Mouse (Mus musculus): ENCODE data around the gene Emid1.
A peak's percentile ranks its signal among the peaks of the same experiment; 100 is the strongest.

Emid1 gene

DNA sequence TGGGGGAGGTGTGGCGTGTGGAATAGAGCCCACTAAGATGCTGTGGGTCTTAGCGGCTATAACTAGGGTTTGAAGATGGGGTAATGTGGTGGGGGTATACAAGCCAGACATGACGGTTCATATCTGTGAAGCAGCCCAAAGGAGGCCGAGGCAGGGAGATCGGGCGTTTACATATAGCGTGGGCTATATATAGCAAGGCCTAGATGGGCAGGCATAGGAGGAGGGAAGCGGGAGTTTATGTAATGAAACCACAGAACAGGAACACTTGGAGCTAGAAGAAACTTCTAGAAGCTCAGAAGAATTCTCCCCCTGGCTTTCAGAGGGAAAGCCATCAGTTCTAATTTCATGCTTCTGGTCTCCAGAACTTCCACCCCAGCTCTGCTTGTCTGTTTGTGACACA, 11.4 kb upstream of the Emid1 start:
- no peak for DNase-seq (ENCODE audit: extremely low spot score, low read depth, low spot score)

DNA sequence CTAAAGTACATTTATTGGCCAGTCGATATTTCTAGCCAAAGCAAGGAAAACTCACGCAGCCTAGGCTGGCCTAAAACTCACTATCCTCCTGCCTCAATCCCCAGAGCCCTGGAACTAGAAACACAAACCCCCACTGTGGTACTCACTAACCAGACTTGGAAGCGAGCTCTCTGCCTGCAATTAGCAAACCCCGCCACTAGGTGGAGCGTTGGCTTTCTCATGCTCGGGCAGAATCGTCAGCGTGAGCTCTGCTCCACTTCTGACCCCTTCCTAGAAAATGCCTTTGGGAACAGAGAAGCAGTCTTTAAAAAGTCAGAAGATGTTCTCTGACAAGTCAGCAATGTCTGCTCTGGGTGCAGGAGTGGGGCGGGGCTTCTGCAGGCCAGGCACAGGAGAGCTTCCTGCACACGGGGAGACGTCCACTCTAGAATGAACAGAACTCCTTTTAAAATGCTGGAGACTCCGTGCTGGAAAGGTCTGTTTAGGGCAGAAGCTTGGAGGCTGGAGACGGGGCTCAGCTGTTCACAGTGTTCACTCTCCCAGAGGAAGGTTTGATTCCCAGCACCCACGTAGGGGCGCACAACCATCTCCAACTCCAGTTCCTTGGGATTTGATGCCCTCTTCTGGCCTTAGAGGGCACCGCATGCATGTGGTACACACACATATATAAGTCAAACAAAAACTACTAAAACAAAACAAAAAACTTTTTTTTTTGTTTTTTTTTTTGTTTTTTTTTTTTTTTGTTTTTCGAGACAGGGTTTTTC, 8.8 kb upstream of the Emid1 start:
- DNase-seq (ENCODE audit: extremely low spot score, low read depth, low spot score) = no peak

DNA sequence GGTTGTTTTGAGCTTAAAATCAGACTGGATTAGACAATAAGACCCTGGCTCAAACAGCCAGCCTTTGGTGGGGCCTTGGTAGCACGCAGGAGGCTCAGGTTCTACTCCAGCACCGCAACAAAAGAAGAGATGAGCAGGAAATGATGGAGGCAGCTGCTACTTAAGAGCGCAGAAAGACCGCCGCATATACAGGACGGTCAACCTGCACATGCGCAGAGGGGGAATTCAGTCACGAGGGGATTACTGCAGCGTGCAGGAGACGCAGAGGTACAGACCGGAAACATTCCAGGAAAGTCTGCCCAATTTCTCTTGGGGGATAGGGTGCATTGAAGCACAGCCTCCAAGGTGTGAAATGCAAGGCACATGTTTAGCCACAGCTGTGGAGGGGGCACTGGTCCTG, 6.0 kb upstream of the Emid1 start:
- no peak for DNase-seq (ENCODE audit: extremely low spot score, low read depth, low spot score)

DNA sequence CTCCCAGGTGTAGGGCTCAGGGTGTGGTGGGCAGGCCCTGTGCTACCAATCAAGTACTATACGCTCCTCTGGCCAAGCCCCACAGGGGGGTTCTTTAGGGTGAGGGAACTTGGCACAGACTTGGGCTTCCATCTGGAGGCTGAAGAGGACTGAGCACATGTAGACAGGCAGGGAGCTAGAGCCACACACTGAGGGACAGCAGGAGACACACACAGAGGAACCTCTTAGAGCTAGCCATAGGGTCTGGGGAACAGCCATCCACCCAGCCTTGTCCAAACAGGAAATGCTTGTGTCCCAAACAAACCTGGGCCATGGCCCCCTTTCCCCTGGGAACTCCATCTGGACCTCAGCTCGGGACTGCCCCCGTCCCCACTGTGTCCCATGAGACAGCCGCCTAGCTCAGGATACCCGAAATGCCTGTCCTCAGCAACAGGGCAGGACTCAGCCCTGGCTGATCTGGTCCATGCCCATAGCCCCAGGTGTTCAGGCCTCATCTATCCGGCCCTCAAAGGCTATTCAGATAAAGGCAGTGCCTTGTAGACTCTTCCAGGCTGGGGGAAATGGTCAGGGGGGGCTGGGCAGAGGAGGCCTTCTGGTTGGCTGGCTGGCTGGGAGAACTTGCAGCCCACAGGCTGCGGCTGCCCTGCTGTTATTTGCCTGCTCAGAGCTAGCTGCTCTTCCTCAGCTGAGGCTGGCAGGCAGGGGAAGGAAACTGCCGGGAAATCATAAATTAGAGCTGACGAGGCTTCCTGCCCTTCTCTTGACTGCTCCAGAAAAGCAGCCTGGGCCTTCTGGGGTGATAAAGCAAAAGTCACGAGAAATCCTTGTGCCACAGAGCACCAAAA, 3.1 kb upstream of the Emid1 start:
- no peak for DNase-seq (ENCODE audit: extremely low spot score, low read depth, low spot score)

DNA sequence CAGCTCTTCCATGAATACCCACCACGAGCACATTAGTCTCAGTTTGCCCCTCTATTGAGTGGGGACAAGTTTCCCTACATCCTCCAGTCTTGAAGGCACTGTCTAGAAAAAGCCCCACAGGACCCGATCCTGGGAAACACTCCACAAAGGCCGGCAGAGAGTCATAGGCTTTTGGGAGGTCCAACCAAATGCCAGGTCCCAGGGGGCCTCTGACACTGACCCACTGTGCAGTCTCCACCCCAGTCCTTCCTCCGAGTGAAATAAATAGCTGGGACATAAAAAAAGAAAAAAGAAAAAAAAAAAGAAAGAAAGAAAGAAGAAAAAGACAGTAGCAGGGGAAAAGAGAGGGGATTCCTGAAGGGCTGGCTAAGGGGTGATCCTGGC, 818 bp downstream of the Emid1 start:
- DNase-seq (ENCODE audit: extremely low spot score, low read depth, low spot score) = no peak

DNA sequence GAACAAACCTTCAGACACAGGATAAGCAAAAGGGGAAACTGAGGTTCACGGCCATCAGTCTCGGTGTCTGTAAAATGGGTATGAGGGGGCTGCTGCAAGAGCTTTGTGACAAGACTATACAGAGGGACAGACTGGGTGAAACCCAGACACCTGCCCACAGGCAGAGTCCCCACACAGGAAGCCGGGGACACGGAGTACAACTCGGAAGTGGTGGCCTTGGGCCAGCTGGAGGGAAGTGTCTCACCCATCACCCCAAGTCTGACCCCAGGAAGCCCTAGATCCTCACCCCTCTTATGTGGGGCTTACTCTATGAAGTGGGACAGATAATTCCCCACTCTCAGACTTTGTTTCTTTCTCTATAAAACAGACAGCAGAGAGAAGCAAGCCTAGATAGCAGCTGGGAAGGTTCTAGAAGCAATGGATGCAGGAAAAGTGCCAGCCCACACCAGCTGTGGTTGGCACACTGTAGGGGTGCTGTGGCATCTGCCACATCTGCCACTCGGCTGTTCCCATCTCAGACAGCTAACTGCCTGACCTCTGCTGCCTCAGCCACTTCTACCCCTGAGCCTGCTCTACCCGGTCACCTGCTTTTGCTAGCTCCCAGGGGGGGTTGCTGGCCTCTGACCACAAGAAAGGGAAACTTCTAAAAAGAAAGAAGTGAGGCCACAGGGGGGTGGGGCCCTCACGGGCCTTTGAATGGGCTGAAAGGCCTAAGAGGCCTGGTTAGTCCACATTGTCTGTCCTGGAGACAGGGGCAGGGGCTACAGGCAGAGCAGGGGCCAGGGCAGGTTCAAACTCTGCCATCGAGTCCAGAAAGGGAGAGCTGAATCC, 1.4 kb downstream of the Emid1 start:
- DNase-seq (ENCODE audit: extremely low spot score, low read depth, low spot score) = no peak

DNA sequence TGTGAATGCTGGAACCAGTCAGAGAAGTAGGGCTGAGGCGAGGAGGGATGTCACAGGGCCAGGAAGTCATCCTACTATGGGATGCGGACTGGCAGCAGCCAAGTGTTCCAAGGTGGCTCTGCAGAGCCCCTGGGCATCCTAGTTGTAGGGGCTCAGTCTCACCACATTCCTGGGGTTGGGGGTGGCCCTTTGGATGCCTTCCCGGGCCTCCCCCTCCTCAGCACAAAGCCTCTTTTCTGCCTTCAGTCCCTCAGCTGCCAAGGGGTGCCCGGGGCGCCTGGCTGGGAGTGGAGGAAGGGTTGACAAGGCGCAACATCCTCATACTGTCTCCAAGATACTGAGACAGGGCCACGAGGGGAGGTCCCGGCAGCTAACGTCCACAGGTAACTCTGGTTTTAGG, 2.1 kb downstream of the Emid1 start:
- no peak for DNase-seq (ENCODE audit: extremely low spot score, low read depth, low spot score)

DNA sequence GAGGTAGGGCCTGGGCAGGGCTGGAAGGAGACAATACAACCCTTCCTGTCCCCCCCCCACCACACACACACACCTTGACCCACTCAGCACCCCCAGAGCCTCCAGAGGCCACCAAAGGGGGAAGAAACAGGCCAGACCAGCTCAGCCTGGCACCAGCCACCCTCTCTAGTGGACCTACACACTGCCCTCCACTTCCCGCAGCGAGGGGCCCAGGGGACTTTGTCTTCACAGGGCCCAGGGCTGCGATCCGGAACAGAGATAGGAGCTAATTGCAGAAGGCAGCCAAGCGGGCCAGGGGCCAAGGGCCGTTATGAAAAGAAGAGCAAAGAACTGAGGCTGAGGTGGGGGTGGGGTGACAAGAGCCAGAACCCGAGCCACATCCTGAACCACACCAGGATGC, 2.8 kb downstream of the Emid1 start:
- no peak for DNase-seq (ENCODE audit: extremely low spot score, low read depth, low spot score)

DNA sequence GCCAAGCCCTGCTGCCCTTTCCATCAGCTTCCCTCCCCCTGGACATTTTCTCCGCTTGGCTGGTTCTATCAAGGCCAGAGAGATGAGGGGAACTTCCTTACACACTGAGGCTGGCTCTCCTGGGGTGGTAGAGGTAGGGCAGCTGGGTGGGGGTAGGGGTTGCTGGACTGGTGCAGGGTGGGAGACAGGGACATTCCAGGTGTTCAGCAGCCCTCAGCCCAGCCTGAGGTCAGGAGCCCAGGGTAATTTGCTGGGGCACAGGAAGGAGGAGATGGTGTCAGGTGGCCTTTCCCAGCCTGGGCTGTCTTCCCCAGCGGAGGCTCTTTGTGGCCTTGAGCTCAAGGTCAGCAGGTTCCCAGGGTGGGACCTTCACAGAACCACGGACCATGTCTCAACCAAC, 6.5 kb downstream of the Emid1 start:
- DNase-seq (ENCODE audit: extremely low spot score, low read depth, low spot score) = no peak

DNA sequence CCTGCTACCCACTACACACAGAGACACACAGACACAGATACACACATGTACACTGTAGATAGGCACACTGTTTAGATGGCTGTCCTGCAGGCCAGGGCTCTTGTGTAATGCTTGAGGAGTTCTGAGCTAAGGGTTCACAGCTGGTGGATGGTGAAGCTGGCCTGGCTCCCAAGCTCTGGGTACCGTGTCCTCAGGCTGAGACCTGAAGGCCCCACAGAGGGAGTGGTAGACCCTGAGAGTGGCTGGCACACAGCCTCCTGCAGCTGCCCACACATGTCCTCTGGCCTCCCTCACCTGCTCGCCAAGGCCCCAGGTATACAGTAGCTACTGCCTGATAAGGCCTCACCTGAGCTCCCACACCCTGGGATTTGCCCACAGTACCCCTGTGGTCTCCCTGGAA, 10.1 kb downstream of the Emid1 start:
- DNase-seq (ENCODE audit: extremely low spot score, low read depth, low spot score) = no peak

DNA sequence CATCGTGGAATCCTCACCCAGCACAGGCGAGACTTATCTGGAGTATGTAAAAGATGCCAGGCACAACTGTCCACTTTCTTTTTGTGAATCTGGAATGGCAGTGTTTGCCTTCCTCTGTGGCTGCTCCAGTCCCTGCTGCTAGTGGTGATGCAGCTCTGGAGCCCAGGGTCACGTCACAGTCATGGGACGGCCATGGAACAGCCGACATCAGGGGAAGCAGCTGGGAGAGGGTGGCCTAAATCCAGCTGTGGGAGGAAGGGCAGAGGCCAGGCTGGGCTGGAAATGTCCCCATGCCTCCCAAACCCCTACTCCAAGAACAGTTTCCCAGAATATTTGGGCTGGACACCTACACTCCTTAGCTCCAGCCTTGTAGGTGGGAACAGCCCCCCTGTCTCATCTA, 10.8 kb downstream of the Emid1 start:
- DNase-seq (ENCODE audit: extremely low spot score, low read depth, low spot score) = no peak

DNA sequence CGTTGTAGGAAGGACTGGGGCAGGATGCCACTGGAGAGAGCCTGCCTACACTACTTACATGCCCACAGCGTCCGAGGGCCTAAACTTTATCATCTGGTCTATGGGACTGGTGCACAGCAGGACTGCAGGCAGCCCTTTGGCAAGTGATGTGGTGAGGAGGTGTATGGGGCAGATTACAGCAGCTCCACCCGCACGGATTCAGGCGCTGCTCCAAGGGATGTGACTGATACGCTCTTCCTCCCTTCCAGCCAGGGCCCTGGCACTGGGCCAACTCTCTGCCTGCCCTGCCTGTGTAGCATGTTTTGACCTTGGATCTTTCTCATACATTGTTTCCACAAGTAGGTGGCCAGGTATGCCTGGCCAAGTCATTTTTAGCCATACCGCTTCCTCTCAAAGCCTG, 11.4 kb downstream of the Emid1 start:
- DNase-seq (ENCODE audit: extremely low spot score, low read depth, low spot score) = no peak

DNA sequence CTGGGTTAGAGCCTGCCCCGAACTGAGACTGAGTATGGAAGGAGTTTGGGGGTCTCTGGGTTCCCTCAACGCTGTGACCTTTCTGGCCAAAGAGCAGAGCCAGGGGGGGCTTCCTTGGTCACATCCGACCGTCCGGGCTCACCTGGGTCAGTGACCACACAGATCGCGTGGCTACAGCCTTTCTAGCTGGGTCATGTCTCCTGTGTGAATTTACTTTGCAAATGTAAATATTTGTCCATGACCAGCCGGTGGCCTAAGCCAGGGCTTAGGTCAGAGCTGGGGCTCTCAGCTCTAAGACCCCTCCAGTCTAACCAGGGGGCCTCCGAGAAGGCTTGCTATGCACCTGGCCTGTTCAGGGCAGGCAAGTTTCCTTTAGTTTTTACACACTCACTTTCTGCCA, 12.7 kb downstream of the Emid1 start:
- no peak for DNase-seq (ENCODE audit: extremely low spot score, low read depth, low spot score)

DNA sequence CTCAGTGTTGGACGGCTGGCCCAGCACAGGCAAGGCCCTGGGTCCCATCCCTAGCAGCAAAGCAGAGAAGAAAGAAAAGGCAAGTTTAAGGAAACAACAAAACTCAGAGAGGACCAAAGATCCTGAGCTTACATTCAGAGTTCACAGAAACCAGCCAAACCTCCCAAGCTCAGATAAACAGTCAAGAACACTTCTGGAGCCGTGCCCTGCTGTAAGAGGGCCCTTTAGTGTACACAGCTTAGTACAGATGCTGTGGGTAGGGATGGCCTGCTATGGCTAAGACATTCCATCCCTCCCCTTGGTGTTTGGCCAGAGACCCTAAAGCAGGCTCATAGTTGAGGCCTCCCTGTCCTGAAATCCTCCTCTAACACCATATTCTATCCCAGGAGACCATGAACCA, 13.4 kb downstream of the Emid1 start:
- DNase-seq (ENCODE audit: extremely low spot score, low read depth, low spot score) = no peak

DNA sequence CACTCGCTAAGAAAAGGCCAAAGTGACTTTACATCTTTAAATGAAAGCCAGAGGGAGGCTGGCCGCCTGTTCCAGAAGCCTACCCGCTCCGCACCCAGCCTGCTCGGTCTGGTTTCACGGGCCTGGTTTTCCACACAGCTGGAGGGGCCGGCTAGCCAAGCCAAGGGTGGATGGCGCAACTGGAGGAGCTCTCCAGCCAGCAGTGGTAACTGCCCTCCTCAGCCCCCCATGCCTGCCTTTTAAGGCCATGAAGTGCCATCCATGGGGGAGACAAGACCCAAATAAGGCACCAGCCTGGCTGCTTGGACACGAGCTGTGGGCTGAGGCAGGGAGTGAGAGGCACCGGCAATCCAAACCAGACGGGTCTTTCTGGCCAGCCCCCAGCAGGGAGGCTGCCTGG, 16.1 kb downstream of the Emid1 start:
- no peak for DNase-seq (ENCODE audit: extremely low spot score, low read depth, low spot score)

DNA sequence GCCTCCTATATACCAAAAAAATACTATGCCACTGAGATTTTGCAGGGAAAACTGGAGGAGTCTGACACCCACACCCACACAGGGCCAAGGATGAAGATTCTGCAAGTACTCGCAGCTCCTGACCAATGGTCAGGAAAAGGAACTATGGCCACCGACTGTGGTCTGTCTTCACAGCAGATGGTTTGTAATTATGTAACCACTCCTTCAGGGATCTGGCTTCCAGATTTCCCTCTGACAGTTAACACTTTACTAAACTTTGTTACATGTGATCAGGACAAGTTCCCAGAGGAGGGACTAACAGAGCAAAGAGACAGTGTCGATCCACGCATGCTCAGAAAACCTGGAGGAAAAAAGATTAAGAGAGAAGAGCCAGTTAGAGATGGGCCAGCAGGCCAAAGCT, 19.3 kb downstream of the Emid1 start:
- DNase-seq (ENCODE audit: extremely low spot score, low read depth, low spot score) = no peak

DNA sequence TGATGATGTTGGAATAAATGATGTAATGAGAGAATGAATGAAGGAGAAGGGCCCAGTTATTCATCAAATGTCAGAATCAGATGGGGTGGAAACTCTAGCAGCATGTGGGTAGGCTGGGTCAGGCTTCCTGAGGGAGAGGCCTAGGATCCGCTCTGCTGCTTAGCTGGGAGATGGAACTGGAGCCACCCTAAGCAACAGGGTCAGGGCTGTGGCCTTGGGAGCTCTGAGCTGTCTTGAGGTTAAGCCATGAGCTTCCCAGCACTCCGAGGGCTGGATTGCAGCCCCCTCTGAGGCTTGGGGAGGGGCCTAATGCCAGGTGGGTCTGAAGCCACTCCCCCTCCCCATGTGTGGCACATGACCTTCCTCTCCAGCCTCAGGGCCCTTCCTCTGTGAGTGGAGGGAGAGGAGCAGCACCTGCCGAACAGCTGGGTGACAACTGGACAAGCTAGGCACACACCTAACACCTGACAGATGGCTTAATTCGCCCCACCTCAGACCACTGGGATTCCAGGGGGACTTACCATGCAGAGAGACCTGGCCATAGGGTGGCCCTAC, 21.9 kb downstream of the Emid1 start:
- no peak for DNase-seq (ENCODE audit: extremely low spot score, low read depth, low spot score)

DNA sequence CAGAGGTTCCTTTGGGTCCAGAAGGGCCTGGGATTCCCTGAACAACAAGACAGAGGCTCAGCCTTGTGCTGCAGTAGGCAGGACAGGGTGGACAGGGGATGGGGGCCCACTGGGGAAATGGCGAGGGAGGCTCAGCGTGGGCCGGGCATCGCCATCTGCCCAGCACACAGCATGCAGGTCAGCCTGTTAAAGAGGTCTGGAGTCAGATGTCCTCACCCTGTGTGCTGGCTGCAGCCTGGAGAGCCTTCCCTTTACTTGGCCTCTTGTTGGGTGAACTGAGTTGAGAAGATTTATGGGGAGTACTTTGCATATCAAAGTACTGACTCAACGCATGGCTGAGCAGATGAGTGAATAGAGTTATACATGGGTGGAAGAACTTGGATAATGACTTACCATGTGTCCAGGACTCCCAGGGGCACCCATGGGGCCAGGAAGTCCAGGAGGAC, 23.0 kb downstream of the Emid1 start:
- DNase-seq (ENCODE audit: extremely low spot score, low read depth, low spot score) = no peak

DNA sequence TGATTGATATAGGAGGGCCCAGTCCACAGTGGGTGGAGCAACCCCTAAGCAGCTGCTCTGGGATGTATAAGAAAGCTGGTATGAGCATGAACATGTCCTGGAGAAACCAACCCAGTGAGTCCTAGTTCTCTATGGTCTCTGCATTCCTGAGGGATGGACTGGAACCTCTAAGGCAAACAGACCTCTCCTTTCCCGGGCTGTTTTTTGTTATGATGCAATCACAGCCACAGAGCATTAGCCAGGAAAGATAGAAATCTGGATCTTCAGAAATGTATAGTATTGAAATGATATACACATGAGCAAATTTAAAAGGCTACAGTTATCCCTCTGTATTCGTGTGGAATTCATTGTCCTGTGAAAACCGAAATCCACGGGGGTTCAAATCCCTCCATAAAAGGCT, 26.3 kb downstream of the Emid1 start:
- DNase-seq (ENCODE audit: extremely low spot score, low read depth, low spot score) = no peak

DNA sequence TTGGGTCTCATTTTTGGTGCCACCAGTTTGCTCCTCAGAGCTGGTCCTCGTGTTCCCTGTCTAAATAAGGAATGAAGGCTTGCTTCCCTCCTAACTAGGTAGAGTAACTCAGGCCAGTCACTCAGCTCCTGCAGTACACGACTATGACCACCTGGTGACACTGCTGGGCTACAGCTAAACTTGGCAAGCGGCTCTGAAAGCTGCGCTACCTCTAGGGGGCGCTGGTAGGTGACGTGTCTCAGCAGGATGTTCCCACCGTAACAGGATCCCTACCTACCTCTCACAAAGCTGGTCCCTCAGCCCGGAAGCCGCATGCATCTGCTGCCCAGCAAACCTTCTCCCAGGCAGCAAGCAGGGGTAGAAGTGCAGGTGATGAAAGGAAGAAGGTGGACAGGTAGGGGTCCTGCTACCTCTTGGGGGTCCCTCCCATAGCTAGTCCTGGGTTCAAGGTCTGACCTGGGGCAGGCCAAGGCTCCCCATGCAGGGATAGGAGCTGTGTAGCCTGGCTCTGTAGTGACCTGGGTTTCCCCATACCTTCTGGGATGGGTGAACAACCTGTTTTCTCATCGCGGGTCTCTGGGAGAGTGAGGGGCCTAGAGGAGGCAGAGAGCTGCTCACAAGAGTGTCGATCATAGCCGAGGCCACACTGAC, 37.0 kb downstream of the Emid1 start:
- peak; percentile 87 for DNase-seq (ENCODE audit: extremely low spot score, low read depth, low spot score)

DNA sequence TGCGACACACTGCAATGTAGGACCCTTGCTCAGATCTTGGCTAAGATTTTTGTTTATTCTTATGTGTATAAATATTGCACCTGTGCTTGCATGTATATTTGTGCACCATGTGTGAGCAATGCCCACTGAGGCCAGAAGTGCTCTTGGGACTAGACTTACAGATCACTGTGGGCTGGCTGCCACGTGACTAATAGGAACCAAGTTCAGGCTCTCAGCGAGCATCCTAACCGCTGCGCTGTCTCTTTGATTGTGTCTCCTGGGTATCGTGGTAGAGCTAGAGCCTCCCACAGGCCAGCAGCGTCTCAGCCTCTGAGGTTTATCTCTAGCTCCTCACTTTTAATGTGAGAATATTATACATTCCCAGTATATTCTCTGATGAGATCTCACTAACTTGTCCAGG, 38.4 kb downstream of the Emid1 start:
- no peak for DNase-seq (ENCODE audit: extremely low spot score, low read depth, low spot score)
